Mouse (Mus musculus): ENCODE measurements at regions not wholly inside any gene's neighbourhood (a gene's known extent, or its start where the extent isn't known, plus 50 kb on each side); places are given as distances from the start of the nearest gene placed in this dataset.

DNA sequence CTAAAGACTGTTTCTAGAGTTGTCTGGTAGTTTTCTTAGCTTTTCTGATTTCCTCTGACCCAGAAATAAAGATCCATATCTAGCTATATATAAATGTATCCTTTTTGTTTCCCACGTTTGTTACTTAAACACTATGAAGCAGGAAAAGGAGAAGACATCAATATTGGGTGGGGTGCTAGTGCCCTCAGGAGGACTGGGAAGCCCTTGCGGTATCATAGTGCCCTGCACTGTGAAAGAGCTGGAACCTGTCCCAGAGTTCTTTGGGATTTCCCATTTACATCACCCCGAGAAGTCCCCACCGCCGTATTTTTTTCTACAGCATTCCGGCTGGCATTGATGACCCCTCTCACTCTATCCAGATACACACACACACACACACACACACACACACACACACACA is 119.3 kb upstream of the Hmgn3 start:
- TF ChIP-seq CTCF (conservative IDR thresholded peaks at IDR 0.05; ENCODE audit: insufficient read depth, insufficient read length, low read depth, low read length) (peak; percentile 37), POLR2A (IDR thresholded peaks at IDR 0.05; ENCODE audit: low read depth, low read length) (no peak)
